Mouse (Mus musculus): ENCODE results near the gene Pam. TPM values are rescaled to one million over a fixed set of nuclear protein-coding genes. Genes with fewer than 3 reads are reported as not detected.

Gene Pam
- total and polyA plus RNA-seq, 2 experiments, result 11.8 to 30.5 TPM

GRCm38 (mm10) chr1:97934940-97935339 lies 160.5 kb downstream of the Pam start:
- TF ChIP-seq CTCF (IDR thresholded peaks at IDR 0.05; ENCODE audit: low read depth, low read length) (no peak), POLR2A (IDR thresholded peaks at IDR 0.05; ENCODE audit: extremely low read depth, insufficient read depth, low read length) (no peak)
- DNase-seq (ENCODE audit: extremely low read depth, low read depth, low spot score), result no peak
- Histone ChIP-seq H3K9ac (ENCODE audit: low read depth, low read length) (no peak overlapping the region), H3K4me1 (ENCODE audit: control insufficient read depth, insufficient read depth, low read length) (no peaks in the 10 kb centered on the region), H3K4me3 (ENCODE audit: insufficient read depth, low read depth, low read length) (no peak overlapping the region), H3K27ac (replicated peaks; ENCODE audit: insufficient read depth, low read depth, low read length) (no peak overlapping the region), H3K27me3 (ENCODE audit: control insufficient read depth, insufficient read depth, low read length) (no peaks in the 10 kb centered on the region), H3K79me2 (ENCODE audit: control insufficient read depth, insufficient read depth, low read length) (no peaks in the 10 kb centered on the region), H3K36me3 (ENCODE audit: control insufficient read depth, insufficient read depth, low read length) (no peaks in the 10 kb centered on the region)

GRCm38 (mm10) chr1:97931220-97931619 lies 164.2 kb downstream of the Pam start:
- no peak for DNase-seq (ENCODE audit: extremely low read depth, low read depth, low spot score)
- TF ChIP-seq CTCF (IDR thresholded peaks at IDR 0.05; ENCODE audit: low read depth, low read length), result no peak
- TF ChIP-seq POLR2A (IDR thresholded peaks at IDR 0.05; ENCODE audit: extremely low read depth, insufficient read depth, low read length), result no peak
- 87% methylated on average over 4 of the region's 4 CpGs for WGBS
- no peaks in the 10 kb centered on the region for H3K4me1 ChIP-seq (ENCODE audit: control insufficient read depth, insufficient read depth, low read length)
- H3K79me2 ChIP-seq (ENCODE audit: control insufficient read depth, insufficient read depth, low read length), result no peaks in the 10 kb centered on the region
- no peak overlapping the region for H3K9ac ChIP-seq (ENCODE audit: low read depth, low read length)
- no peaks in the 10 kb centered on the region for H3K27me3 ChIP-seq (ENCODE audit: control insufficient read depth, insufficient read depth, low read length)
- no peak overlapping the region for H3K27ac ChIP-seq (replicated peaks; ENCODE audit: insufficient read depth, low read depth, low read length)
- H3K36me3 ChIP-seq (ENCODE audit: control insufficient read depth, insufficient read depth, low read length), result no peaks in the 10 kb centered on the region
- H3K4me3 ChIP-seq (ENCODE audit: insufficient read depth, low read depth, low read length), result no peak overlapping the region

DNA sequence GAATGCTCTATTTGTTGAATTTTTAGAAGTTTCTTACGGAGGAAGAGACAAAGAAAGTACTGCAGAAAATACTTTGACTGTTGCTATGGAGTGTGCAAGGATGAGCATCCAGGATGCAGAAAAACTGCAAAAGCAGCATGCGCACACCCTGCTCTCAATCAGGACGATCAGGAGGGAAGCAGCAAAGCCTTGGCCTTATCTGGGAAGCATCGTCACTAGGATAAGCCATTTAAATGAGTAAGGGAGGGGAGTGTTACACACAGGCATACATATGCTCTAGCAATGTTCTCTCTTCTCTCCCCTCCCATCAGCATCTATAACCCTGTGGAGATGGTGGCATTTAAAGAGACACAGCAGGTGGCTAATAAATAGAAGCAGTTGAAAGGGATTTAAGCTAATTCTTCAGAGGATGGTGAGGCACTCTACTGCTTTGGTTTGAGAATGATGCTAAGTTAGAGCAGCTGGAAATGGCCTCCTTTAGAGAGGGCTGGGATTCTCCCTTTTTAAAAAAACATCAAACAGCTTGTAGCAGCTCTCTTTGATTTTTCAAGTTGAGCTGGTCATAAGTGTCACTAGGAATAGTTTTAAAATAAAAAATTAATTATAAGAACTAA lies 165.9 kb downstream of the Pam start:
- WGBS, result 70% methylated on average over 4 of the region's 4 CpGs
- Histone ChIP-seq H3K4me1 (ENCODE audit: control insufficient read depth, insufficient read depth, low read length) (no peaks in the 10 kb centered on the region), H3K9ac (ENCODE audit: low read depth, low read length) (no peak overlapping the region), H3K4me3 (ENCODE audit: insufficient read depth, low read depth, low read length) (no peak overlapping the region), H3K27me3 (ENCODE audit: control insufficient read depth, insufficient read depth, low read length) (no peaks in the 10 kb centered on the region), H3K79me2 (ENCODE audit: control insufficient read depth, insufficient read depth, low read length) (no peaks in the 10 kb centered on the region), H3K27ac (replicated peaks; ENCODE audit: insufficient read depth, low read depth, low read length) (no peak overlapping the region), H3K36me3 (ENCODE audit: control insufficient read depth, insufficient read depth, low read length) (no peaks in the 10 kb centered on the region)
- DNase-seq (ENCODE audit: extremely low read depth, low read depth, low spot score), result no peak
- no peak for TF ChIP-seq POLR2A (IDR thresholded peaks at IDR 0.05; ENCODE audit: extremely low read depth, insufficient read depth, low read length)
- TF ChIP-seq CTCF (IDR thresholded peaks at IDR 0.05; ENCODE audit: low read depth, low read length), result no peak

DNA sequence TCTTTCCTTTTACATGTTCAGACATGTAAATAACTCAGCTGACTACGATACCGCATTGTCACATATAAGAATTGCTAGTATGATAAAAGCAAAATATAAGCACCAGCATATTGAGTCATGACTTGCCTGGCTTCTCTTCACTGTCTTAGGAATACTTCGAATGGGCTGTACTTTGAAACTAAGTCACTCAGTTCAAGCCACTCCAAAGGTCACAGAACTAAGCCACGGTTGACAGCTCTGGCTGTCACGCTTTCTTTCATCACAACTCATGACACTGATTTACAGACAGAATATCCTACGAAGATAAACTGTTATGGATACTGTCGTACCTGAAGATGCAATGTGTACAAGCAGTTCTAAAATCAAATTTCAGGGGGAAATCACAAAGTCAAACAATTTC lies 168.7 kb downstream of the Pam start:
- peak; percentile 35 for DNase-seq (ENCODE audit: extremely low read depth, low read depth, low spot score)
- H3K36me3 ChIP-seq (ENCODE audit: control insufficient read depth, insufficient read depth, low read length), result no peaks in the 10 kb centered on the region
- no peak overlapping the region for H3K4me3 ChIP-seq (ENCODE audit: insufficient read depth, low read depth, low read length)
- no peaks in the 10 kb centered on the region for H3K4me1 ChIP-seq (ENCODE audit: control insufficient read depth, insufficient read depth, low read length)
- WGBS, result 54% methylated on average over 7 of the region's 7 CpGs
- H3K9ac ChIP-seq (ENCODE audit: low read depth, low read length), result no peak overlapping the region
- no peak overlapping the region for H3K27ac ChIP-seq (replicated peaks; ENCODE audit: insufficient read depth, low read depth, low read length)
- no peaks in the 10 kb centered on the region for H3K79me2 ChIP-seq (ENCODE audit: control insufficient read depth, insufficient read depth, low read length)
- no peaks in the 10 kb centered on the region for H3K27me3 ChIP-seq (ENCODE audit: control insufficient read depth, insufficient read depth, low read length)
- TF ChIP-seq CTCF (IDR thresholded peaks at IDR 0.05; ENCODE audit: low read depth, low read length) (no peak), POLR2A (IDR thresholded peaks at IDR 0.05; ENCODE audit: extremely low read depth, insufficient read depth, low read length) (no peak)

DNA sequence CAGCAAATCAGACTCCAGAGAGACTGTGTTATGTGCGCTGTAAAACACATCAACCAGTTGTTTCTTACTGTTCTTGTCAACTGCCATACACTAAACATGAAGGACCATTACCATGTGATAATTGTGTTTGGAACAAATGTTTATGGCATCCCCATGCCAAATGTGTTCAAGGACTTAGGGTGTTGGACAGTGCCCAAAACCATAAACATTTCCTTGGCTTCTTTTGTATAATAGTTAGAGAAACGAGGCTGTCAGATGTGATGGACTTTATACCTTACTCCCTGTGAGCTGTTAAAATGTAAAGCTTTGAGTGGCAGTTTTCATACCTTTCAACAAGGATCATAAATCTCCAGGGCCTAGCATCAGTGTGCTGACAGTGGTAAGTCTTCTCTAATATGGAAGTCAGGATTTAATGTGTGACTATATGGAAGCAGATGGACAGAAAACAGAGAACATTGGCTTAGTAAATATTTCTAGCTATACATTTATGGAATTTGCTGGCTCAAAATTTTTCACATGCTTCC lies 169.4 kb downstream of the Pam start:
- H3K4me1 ChIP-seq (ENCODE audit: control insufficient read depth, insufficient read depth, low read length), result no peaks in the 10 kb centered on the region
- H3K79me2 ChIP-seq (ENCODE audit: control insufficient read depth, insufficient read depth, low read length), result no peaks in the 10 kb centered on the region
- H3K27me3 ChIP-seq (ENCODE audit: control insufficient read depth, insufficient read depth, low read length), result no peaks in the 10 kb centered on the region
- no peak overlapping the region for H3K27ac ChIP-seq (replicated peaks; ENCODE audit: insufficient read depth, low read depth, low read length)
- no peak overlapping the region for H3K4me3 ChIP-seq (ENCODE audit: insufficient read depth, low read depth, low read length)
- TF ChIP-seq POLR2A (IDR thresholded peaks at IDR 0.05; ENCODE audit: extremely low read depth, insufficient read depth, low read length) (no peak), CTCF (IDR thresholded peaks at IDR 0.05; ENCODE audit: low read depth, low read length) (no peak)
- no peaks in the 10 kb centered on the region for H3K36me3 ChIP-seq (ENCODE audit: control insufficient read depth, insufficient read depth, low read length)
- H3K9ac ChIP-seq (ENCODE audit: low read depth, low read length), result no peak overlapping the region
- 74% methylated on average over 2 of the region's 2 CpGs for WGBS
- DNase-seq (ENCODE audit: extremely low read depth, low read depth, low spot score), result no peak

GRCm38 (mm10) chr1:97922395-97922794 lies 173.1 kb downstream of the Pam start:
- no peaks in the 10 kb centered on the region for H3K27me3 ChIP-seq (ENCODE audit: control insufficient read depth, insufficient read depth, low read length)
- no peak for DNase-seq (ENCODE audit: extremely low read depth, low read depth, low spot score)
- H3K27ac ChIP-seq (replicated peaks; ENCODE audit: insufficient read depth, low read depth, low read length), result no peak overlapping the region
- no peak for TF ChIP-seq CTCF (IDR thresholded peaks at IDR 0.05; ENCODE audit: low read depth, low read length)
- TF ChIP-seq POLR2A (IDR thresholded peaks at IDR 0.05; ENCODE audit: extremely low read depth, insufficient read depth, low read length), result no peak
- H3K79me2 ChIP-seq (ENCODE audit: control insufficient read depth, insufficient read depth, low read length), result no peaks in the 10 kb centered on the region
- 74% methylated on average over 6 of the region's 6 CpGs for WGBS
- H3K4me1 ChIP-seq (ENCODE audit: control insufficient read depth, insufficient read depth, low read length), result peaks cover 3% of the 10 kb centered on the region; the same call in 1 of the 2 replicates
- H3K9ac ChIP-seq (ENCODE audit: low read depth, low read length), result no peak overlapping the region
- no peak overlapping the region for H3K4me3 ChIP-seq (ENCODE audit: insufficient read depth, low read depth, low read length)
- no peaks in the 10 kb centered on the region for H3K36me3 ChIP-seq (ENCODE audit: control insufficient read depth, insufficient read depth, low read length)
